Mouse (Mus musculus): ENCODE results near the gene Gm49353.

GRCm38 (mm10) chr10:29173778-29174177 is 25.0 kb upstream of the Gm49353 start:
- TF ChIP-seq CTCF (conservative IDR thresholded peaks at IDR 0.05; ENCODE audit: insufficient read depth, insufficient read length, low read depth, low read length) (no peak), POLR2A (IDR thresholded peaks at IDR 0.05; ENCODE audit: low read depth, low read length) (no peak)
